Mouse (Mus musculus) cerebellum, adult (tissue): ENCODE measurements around the gene Baz2b.
"Not testable (repeated sequence)": the region's sequence is repeated elsewhere in the genome, so short reads cannot be mapped to it uniquely, and the experiment has no call there.

Experiments used
- ATAC-seq: cut with Nextera tagmentation; 2 replicates; pipeline ENCODE4 v1.9.2; 2017; ENCODE audit warnings: mild to moderate bottlenecking, moderate library complexity, mixed read lengths; ENCODE audit not compliant: insufficient number of reproducible peaks, low FRiP score, low TSS enrichment

Gene Baz2b

DNA sequence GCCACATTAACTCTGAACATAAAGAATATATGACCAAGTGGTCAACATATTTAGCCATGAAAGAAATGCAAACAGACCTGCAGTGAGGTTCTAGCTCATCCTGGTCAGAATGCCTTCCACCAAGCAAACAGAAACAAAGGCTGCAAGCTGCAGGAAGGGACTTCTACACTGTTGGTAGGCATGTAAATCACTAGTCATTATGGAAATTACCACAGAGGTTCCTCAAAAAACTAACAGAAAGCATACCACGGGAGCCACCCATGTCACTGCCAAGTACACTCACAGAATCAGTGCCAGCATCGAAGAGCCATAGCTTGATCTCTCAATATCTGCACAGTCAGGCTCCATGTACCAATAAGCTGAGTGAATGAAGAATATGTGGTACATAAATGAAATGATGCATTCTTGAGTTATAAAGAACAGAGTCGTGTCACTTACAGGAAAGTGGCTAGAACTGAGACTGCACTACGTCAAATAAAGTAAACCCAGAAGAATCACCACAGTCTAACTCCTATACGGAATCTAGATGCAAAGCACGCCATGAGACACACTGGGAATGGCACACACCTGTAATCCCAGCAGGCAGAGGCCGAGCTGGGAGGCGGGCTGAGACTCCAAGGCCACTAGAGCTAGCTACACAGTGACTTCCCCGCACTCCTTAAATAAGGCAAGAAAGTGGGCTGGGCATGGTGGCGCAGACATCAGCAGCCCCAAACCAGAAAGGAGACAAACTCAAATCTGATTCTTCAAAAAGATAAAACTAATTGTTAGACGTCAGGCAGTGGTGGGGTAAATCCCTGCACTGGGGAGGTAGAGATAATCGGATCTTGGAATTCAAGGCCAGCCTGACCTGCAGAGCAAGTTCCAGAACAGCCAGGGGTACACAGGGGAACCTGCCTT is 95.7 kb downstream of the Baz2b start:
- ATAC-seq = no peak

GRCm38 (mm10) chr2:60112116-60112515 is 97.5 kb downstream of the Baz2b start:
- ATAC-seq = no peak

GRCm38 (mm10) chr2:60109001-60109400 is 100.6 kb downstream of the Baz2b start:
- no peak for ATAC-seq

GRCm38 (mm10) chr2:60096625-60097024 is 113.0 kb downstream of the Baz2b start:
- ATAC-seq = no peak

GRCm38 (mm10) chr2:60090280-60090679 is 119.4 kb downstream of the Baz2b start:
- no peak for ATAC-seq

- no peak for ATAC-seq
Measured at GRCm38 (mm10) chr2:60089528-60090247, 120.0 kb downstream of the Baz2b start.

- ATAC-seq = no peak
Measured at GRCm38 (mm10) chr2:60088785-60089527, 120.7 kb downstream of the Baz2b start.

DNA sequence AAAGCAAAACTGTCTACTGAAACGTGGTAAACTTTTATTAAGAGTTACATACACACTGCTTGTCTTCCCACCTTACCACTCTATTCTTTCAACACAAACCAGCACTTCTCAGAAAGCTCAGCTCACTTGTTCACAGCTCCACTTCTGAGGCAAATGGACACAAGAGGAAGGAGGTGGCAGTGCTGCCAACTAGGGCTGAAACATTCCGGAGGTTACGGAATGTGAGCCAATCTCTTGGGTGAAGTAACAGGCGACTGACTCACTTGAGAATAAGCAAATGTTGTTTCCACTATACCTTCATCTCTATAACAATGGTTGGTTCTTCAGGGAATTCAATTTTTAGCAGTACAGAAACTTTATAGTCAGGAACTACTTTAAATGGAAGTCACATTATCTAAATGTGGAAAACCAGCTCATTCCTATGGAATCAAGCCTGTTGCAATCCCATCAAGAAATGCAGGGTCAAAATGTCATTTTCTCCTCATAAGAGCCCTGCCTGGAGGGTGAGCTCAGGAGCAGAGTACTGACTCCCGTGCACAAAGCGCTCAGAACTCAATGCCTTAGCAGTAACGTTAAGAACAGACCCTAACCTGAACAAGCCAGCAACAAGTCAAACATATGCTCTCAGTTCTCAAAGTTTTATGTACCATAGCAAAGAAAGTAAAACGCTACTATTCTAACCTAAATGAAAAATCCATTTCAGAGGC is 123.3 kb downstream of the Baz2b start:
- no peak for ATAC-seq

GRCm38 (mm10) chr2:60084823-60085222 is 124.8 kb downstream of the Baz2b start:
- ATAC-seq = no peak

DNA sequence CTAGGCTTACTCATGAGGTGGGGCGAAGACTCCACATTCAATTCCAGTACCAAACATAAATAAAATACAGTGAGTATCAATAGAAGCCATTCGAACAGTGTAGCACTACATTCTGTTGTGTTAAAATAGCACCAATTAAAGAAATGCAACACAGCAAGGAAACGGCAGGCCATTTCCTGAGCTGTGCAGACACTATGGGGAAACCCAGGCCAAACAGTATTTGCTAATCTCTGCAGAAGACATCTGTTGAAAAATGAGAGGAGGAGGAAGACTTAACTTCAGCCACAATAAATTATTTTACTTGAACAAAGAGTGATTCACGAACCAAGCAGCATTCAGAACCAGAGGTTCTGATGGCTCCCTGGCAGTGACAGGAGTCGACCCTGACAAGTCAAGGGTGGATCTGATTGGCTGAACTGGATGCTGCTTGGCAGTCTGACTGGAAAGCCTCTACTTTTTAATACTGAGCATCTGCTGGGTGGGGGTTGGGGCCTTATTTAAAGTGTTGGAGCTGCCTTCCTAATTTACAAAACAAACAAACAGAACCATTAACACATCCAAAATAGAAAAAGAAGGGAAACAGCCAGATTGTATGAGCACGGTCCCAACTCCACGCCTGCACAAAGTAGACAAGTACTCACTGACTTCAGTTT is 126.5 kb downstream of the Baz2b start:
- no peak; the same call in 1 of the 2 replicates for ATAC-seq

- ATAC-seq = no peak
Measured at GRCm38 (mm10) chr2:60082225-60082624, 127.4 kb downstream of the Baz2b start.

DNA sequence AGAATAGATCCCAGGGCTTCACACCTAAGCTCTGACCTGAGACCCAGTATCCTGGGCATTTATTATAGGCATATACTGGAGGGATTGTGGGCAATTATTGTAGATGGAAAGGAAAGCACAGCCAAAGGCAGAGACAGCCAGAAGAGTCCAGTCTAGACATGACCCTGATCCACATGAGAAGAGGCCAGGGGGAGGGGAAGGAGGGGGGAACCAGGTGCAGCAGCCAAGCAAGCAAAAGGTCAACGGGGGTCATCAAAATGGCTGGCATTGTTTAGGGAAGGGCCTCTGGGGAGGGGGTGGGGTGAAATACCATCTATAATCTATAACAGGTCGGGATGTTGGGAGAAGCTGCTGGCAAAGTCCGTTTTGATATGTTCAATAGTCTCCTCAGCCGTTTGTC is 128.8 kb downstream of the Baz2b start:
- ATAC-seq = no peak

- ATAC-seq = no peak
Measured at GRCm38 (mm10) chr2:60077631-60078030, 132.0 kb downstream of the Baz2b start.

- no peak for ATAC-seq
Measured at GRCm38 (mm10) chr2:60076800-60077199, 132.8 kb downstream of the Baz2b start.

DNA sequence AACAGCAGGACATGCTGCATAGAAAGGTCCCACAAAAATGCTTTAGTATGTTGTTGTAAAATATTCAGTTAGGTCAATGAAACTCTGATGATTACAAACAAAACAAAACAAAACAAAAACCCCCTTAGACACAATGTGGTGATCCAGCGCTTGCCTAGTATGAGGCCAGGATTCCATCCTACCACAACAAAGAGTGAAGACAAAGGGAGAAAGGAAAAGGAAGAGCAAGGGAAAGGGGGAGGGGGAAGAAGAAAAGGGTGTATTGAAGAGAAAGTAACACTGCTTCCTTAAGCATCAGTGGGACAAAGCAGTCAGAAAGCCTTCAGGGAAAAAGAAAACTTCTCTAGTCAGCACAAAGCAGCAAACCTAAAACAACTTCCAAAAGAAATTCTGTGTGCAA is 133.6 kb downstream of the Baz2b start:
- ATAC-seq = no peak

DNA sequence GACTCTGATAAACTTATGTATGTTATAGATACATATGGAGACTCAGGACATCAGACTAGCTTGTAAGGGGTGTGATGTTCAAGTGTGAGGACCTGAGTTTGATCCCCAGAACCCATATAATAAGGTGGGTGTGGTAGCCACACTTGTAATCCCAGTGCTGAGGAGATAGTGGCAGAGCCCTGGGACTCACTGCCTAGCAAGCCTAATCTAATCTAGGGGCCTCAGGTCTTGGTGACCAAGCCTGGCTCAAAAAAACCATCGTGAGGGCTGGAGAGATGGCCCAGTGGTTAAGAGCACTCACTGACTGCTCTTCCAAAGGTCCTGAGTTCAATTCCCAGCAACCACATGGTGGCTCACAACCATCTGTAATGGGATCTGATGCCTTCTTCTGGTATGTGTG is 135.8 kb downstream of the Baz2b start:
- not testable (repeated sequence) for ATAC-seq

- ATAC-seq = no peak
Measured at GRCm38 (mm10) chr2:60071813-60072212, 137.8 kb downstream of the Baz2b start.

DNA sequence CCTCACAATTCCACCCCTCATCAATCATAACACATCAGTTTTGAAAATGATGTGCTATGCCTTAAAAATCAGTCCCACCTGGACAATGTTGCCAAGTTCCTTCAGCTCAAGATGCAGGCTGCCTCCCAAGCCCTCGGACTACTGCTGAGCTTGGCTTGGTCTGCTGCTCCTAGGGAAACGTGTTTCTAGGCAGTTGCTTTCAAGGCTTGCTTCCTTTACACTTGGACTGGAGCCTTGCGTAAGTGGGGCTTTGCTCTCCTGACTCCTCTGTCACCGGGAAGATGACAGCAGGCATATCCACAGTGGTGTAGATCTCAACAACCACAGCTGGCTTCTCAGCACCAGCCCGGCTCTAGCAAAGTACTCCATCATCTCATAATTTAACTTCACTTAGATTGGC is 138.7 kb downstream of the Baz2b start:
- ATAC-seq = 0 out of 2 replicates have a peak, but pooled peaks have one; percentile 26

DNA sequence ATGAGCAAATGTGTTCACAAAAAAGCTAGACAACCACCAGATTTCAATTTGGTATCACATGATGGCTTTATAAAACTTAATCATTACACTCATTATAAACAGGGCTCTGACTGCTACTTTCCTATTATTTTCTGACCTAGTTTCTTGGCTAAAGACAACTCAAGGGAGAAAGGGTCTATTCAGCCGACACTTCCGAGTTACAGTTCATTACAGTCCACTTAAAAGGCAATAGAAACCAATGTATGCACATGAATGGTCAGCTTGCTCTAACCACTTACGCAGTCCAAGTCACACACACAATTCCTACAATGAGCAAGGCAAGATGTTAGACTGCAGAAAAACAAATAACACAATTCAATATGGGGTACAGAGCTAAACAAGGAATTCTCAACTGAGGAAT is 141.2 kb downstream of the Baz2b start:
- ATAC-seq = no peak

GRCm38 (mm10) chr2:60065415-60065814 is 144.2 kb downstream of the Baz2b start:
- no peak for ATAC-seq
